Mouse (Mus musculus) stomach, postnatal 0 days (tissue): ENCODE measurements around the gene Smbd1. TPM values are rescaled to one million over a fixed set of nuclear protein-coding genes. Genes with fewer than 3 reads are reported as not detected.

Experiments
- ATAC-seq: fragments of 200-750 bp; cut with Nextera tagmentation; 2 replicates; pipeline ENCODE4 v1.8.0; 2017; ENCODE audit not compliant: low FRiP score, low TSS enrichment
- DNase-seq: peaks from one replicate; pipeline ENCODE4 v3.0.0-alpha.2; 2016; ENCODE audit warnings: low spot score
- H3K27ac ChIP-seq: fragments of 300-500 bp; sonication (generic); replicated peaks from 2 replicates; pipeline ENCODE4 v1.5.1; 2014; ENCODE audit warnings: mild to moderate bottlenecking, control low read depth
- H3K27me3 ChIP-seq: fragments of 300-500 bp; sonication (generic); 2 replicates; pipeline ENCODE4 v1.6.1; 2014; ENCODE audit warnings: low read length; ENCODE audit not compliant: control insufficient read depth, insufficient read depth
- H3K36me3 ChIP-seq: fragments of 300-500 bp; sonication (generic); 2 replicates; pipeline ENCODE4 v1.6.1; 2014; ENCODE audit warnings: low read length, mixed read lengths; ENCODE audit not compliant: control insufficient read depth, insufficient read depth
- H3K4me1 ChIP-seq: fragments of 300-500 bp; sonication (generic); replicated peaks from 2 replicates; pipeline ENCODE4 v1.6.1; 2014; ENCODE audit warnings: antibody characterized with exemption; ENCODE audit not compliant: control insufficient read depth, insufficient read depth
- H3K4me2 ChIP-seq: fragments of 300-500 bp; sonication (generic); replicated peaks from 2 replicates; pipeline ENCODE4 v1.6.1; 2014; ENCODE audit warnings: low read depth, mild to moderate bottlenecking, control low read depth, moderate library complexity
- H3K4me3 ChIP-seq: fragments of 300-500 bp; sonication (generic); 2 replicates; pipeline ENCODE4 v1.5.1; 2014; ENCODE audit warnings: low read depth, low read length, control low read depth
- H3K9ac ChIP-seq: fragments of 300-500 bp; sonication (generic); 2 replicates; pipeline ENCODE4 v1.6.1; 2014; ENCODE audit warnings: mild to moderate bottlenecking, low read length, control low read depth, mixed read lengths
- H3K9me3 ChIP-seq: fragments of 300-500 bp; sonication (generic); 2 replicates; pipeline ENCODE4 v1.6.1; 2016; ENCODE audit warnings: low read length; ENCODE audit not compliant: control insufficient read depth
- CTCF ChIP-seq: IDR thresholded peaks from 2 replicates; pipeline ENCODE4 v1.5.1; 2016; ENCODE audit warnings: antibody characterized with exemption, low read depth, mild to moderate bottlenecking, moderate library complexity
- EP300 ChIP-seq: optimal IDR thresholded peaks from 2 replicates; pipeline ENCODE3; 2016; ENCODE audit warnings: antibody characterized with exemption
- WGBS: fragments of 180-500 bp; shearing (Covaris S2); extraction: QIAGEN DNeasy Blood & Tissue Kit; methylation state at CpG from one replicate; pipeline ENCODE4 v1.1.7; 2014; 5-methylcytosine and 5-hydroxymethylcytosine counted together
- polyA plus RNA-seq: library from polyadenylated mRNA; unstranded; fragments of >200 nt; fragmentation: Nextera tagmentation; extraction: Ambion mirVana; gene quantifications from 2 replicates; pipeline ENCODE4 v1.2.1, GENCODE M21; 2015

Smbd1 gene
- polyA plus RNA-seq, 1 experiment from 2014 or later, result 0.19 TPM

- no peak overlapping the region for H3K27ac ChIP-seq
- H3K4me1 ChIP-seq, result no peaks in the 10 kb centered on the region
- H3K4me3 ChIP-seq, result no peak overlapping the region
- TF ChIP-seq CTCF, result no peak
- TF ChIP-seq EP300, result no peak
- no peak overlapping the region for H3K9ac ChIP-seq
- H3K9me3 ChIP-seq, result no peaks in the 10 kb centered on the region
- ATAC-seq, result no peak; the same call in 1 of the 2 replicates
- H3K36me3 ChIP-seq, result no peaks in the 10 kb centered on the region
- WGBS, result 63% methylated on average over 14 of the region's 14 CpGs
- DNase-seq, result no peak
- no peak overlapping the region for H3K4me2 ChIP-seq
- H3K27me3 ChIP-seq, result no peaks in the 10 kb centered on the region
Measured at GRCm38 (mm10) chr16:32796676-32797425, 13.4 kb downstream of the Smbd1 start.

- 78% methylated on average over 1 of the region's 1 CpGs for WGBS
- Histone ChIP-seq H3K27ac (no peak overlapping the region), H3K4me2 (no peak overlapping the region), H3K4me3 (no peak overlapping the region), H3K27me3 (no peaks in the 10 kb centered on the region), H3K36me3 (no peaks in the 10 kb centered on the region), H3K9me3 (no peaks in the 10 kb centered on the region), H3K4me1 (no peaks in the 10 kb centered on the region), H3K9ac (no peak overlapping the region)
- no peak for DNase-seq
- TF ChIP-seq EP300 (no peak), CTCF (no peak)
- ATAC-seq, result no peak
Measured at GRCm38 (mm10) chr16:32795177-32795576, 15.1 kb downstream of the Smbd1 start.

- H3K9me3 ChIP-seq, result no peaks in the 10 kb centered on the region
- no peaks in the 10 kb centered on the region for H3K36me3 ChIP-seq
- no peak overlapping the region for H3K27ac ChIP-seq
- ATAC-seq, result no peak
- no peak for DNase-seq
- H3K9ac ChIP-seq, result no peak overlapping the region
- no peaks in the 10 kb centered on the region for H3K4me1 ChIP-seq
- H3K27me3 ChIP-seq, result no peaks in the 10 kb centered on the region
- no peak overlapping the region for H3K4me2 ChIP-seq
- no peak overlapping the region for H3K4me3 ChIP-seq
- TF ChIP-seq CTCF (no peak), EP300 (no peak)
- 95% methylated on average over 5 of the region's 5 CpGs for WGBS
Measured at GRCm38 (mm10) chr16:32790056-32790455, 20.2 kb downstream of the Smbd1 start.

DNA sequence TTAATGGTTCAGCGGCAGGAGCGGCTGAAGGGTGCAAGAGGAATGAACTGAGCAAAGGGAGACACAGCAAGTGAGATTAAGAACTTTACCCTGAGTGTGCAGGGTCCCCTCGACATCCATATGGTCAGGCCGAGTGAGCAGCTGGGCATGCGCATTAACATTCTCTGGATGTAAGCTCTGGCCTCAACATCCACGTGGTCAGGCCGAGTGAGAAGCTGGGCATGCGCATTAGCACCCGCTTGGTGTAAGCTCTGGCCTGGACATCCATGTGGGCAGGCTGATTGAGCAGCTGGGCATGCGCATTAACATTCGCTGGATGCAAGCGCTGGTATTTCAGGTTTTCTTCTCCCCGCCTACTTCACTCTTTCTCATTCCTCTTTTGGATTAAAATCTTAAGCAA is 25.4 kb downstream of the Smbd1 start:
- DNase-seq (no peak), ATAC-seq (no peak)
- Histone ChIP-seq H3K9ac (no peak overlapping the region), H3K4me3 (no peak overlapping the region), H3K4me2 (no peak overlapping the region), H3K4me1 (no peaks in the 10 kb centered on the region), H3K27me3 (no peaks in the 10 kb centered on the region), H3K27ac (no peak overlapping the region), H3K9me3 (no peaks in the 10 kb centered on the region), H3K36me3 (no peaks in the 10 kb centered on the region)
- TF ChIP-seq EP300 (no peak), CTCF (no peak)
- WGBS, result 63% methylated on average over 13 of the region's 13 CpGs

- H3K9me3 ChIP-seq, result no peaks in the 10 kb centered on the region
- no peaks in the 10 kb centered on the region for H3K4me1 ChIP-seq
- no peak overlapping the region for H3K4me2 ChIP-seq
- DNase-seq, result no peak
- H3K36me3 ChIP-seq, result no peaks in the 10 kb centered on the region
- WGBS, result 39% methylated on average over 5 of the region's 5 CpGs
- no peak for TF ChIP-seq EP300
- no peak for TF ChIP-seq CTCF
- no peak overlapping the region for H3K9ac ChIP-seq
- no peaks in the 10 kb centered on the region for H3K27me3 ChIP-seq
- H3K4me3 ChIP-seq, result no peak overlapping the region
- no peak overlapping the region for H3K27ac ChIP-seq
- ATAC-seq, result no peak
Measured at GRCm38 (mm10) chr16:32783324-32784062, 26.8 kb downstream of the Smbd1 start.

DNA sequence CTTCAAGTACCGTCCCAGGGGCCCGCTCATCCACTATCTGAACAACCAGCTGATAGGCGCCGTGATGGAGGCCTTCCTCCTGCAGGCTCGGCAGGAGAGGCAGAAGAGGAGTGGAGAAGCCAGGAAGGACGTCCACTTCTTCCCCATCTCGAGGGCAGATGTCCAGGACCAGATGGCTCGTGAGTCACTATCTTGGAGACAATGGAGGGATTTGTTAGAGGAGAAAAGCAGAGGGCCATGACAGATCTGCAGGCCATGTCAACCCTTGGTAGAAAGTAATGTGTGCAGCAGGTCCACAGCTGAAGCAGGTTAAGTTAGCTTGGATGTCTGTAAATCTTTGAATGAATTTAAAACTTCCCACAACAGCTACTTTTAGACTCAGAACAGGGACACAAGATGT is 31.3 kb downstream of the Smbd1 start:
- 59% methylated on average over 8 of the region's 8 CpGs for WGBS
- H3K9ac ChIP-seq, result no peak overlapping the region
- no peak overlapping the region for H3K4me3 ChIP-seq
- no peak overlapping the region for H3K27ac ChIP-seq
- no peak for DNase-seq
- H3K36me3 ChIP-seq, result no peaks in the 10 kb centered on the region
- no peak for ATAC-seq
- no peaks in the 10 kb centered on the region for H3K4me1 ChIP-seq
- no peak overlapping the region for H3K4me2 ChIP-seq
- no peaks in the 10 kb centered on the region for H3K9me3 ChIP-seq
- H3K27me3 ChIP-seq, result no peaks in the 10 kb centered on the region
- no peak for TF ChIP-seq EP300
- TF ChIP-seq CTCF, result no peak
